In the genomic region with DNA sequence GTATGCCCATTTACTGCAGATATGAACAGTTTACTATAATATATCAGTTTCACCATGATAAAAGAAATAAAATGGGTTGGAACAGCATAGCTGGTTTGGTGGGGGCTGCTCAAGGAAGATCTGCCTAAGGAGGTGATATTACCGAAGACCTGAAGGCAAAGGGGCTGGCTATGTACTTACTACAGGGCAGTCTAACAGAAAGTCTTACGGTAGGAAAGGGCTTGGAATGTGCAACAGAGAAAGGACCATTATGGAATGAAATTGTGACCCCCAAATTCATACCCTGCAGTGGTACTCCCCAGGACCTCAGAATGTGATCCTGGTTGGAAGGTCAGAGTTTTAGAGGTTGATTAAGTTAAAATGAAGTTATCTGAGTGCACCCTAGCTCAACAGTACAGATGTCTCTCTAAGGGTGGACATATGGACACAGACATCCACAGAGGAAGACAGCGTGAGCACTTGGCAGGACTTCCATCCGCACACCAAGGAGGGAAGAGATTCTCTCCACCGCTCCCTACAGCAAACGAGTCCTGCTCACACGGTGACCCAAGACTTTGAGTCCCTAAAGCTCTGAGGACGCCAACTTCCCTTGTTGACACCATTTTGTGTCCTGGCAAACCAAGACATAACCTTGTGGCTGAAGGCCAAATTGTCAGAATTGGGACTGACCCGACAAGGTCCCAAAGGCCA, we compare ENCODE assay signal across 25 mouse cellular contexts. TPM values are rescaled to one million over a fixed set of nuclear protein-coding genes. Genes with fewer than 3 reads are reported as not detected.
A peak's percentile ranks its signal among the peaks of the same experiment; 100 is the strongest.
DNase-seq lines count a peak whose midpoint lies in the region; ATAC-seq lines count a peak whose summit lies in the region.
"Had no signal": no experiment of that assay in that cellular context is flagged by ENCODE, and none has a peak within 500 bp of the region (broad histone marks: within the 10 kb centered on the region; RNA-seq: fewer than 3 reads in every experiment).

No protein-coding gene starts in this region.

- H3K27me3 ChIP-seq in heart, embryonic 12.5 days (replicated peaks): no peaks in the 10 kb centered on the region
- H3K27me3 ChIP-seq: forebrain, embryonic 15.5 days; hindbrain, embryonic 13.5 days; neural tube, embryonic 15.5 days had no signal

- H3K4me3 ChIP-seq in heart, embryonic 12.5 days: no peak overlapping the region
- H3K4me3 ChIP-seq: forebrain, embryonic 15.5 days; heart, adult 2 months; hindbrain, embryonic 13.5 days; midbrain, embryonic 10.5 days; neural tube, embryonic 15.5 days had no signal

- 90% methylated on average over 9 of the region's 9 CpGs for WGBS in heart, embryonic 12.5 days

- H3K9ac ChIP-seq in heart, embryonic 12.5 days: no peak overlapping the region
- H3K9ac ChIP-seq: forebrain, embryonic 15.5 days; hindbrain, embryonic 13.5 days; liver, postnatal 0 days; neural tube, embryonic 15.5 days had no signal

- H3K4me2 ChIP-seq in heart, embryonic 12.5 days: no peak overlapping the region
- H3K4me2 ChIP-seq: forebrain, embryonic 15.5 days; hindbrain, embryonic 13.5 days; liver, embryonic 11.5 days; neural tube, embryonic 15.5 days had no signal

- H3K4me1 ChIP-seq in heart, embryonic 12.5 days (replicated peaks): peaks cover 28% of the 10 kb centered on the region
- H3K4me1 ChIP-seq: midbrain, embryonic 10.5 days had no signal

- H3K27ac ChIP-seq in heart, embryonic 12.5 days (ENCODE audit: poor library complexity, severe bottlenecking): peak overlapping the region; percentile 81
- H3K27ac ChIP-seq: heart, adult 2 months; midbrain, embryonic 10.5 days; stomach, postnatal 0 days had no signal

- intact Hi-C loops in heart, postnatal 25 days (cut with DNase I): no loop called here

- DNase-seq in adrenal gland, postnatal 10 days: peak; percentile 41
- DNase-seq in adrenal gland, postnatal 14 days: no peak
- DNase-seq in heart, postnatal 25 days (ENCODE audit: low spot score): no peak
- DNase-seq in brain, adult 2 months (ENCODE audit: low read depth, low spot score): peak; percentile 83
- DNase-seq in cerebellum, adult 9-10 months: peak; percentile 73
- no peak for DNase-seq in spleen, postnatal 36 days (ENCODE audit: low spot score in 2 of 2)
- DNase-seq in spleen, postnatal 14 days (ENCODE audit: low spot score in 2 of 2): no peak
- DNase-seq: adrenal gland, postnatal 25 days; embryo, embryonic 11 days; gastrocnemius, postnatal 14 days; heart, adult 2 months; kidney, adult 2 months; liver, postnatal 0 days had no signal

- no peak for ATAC-seq in heart, embryonic 12.5 days (ENCODE audit: insufficient number of reproducible peaks, low FRiP score)
- ATAC-seq: forebrain, embryonic 15.5 days; liver, postnatal 0 days had no signal

- H3K36me3 ChIP-seq in heart, embryonic 12.5 days: no peaks in the 10 kb centered on the region
- H3K36me3 ChIP-seq: forebrain, embryonic 15.5 days; midbrain, embryonic 10.5 days had no signal

- no peaks in the 10 kb centered on the region for H3K9me3 ChIP-seq in heart, embryonic 12.5 days (replicated peaks)
- H3K9me3 ChIP-seq: forebrain, embryonic 15.5 days; hindbrain, embryonic 13.5 days; midbrain, embryonic 10.5 days; neural tube, embryonic 15.5 days had no signal

RNA-seq across cellular contexts. Expression of gene A930018P22Rik, which starts 53.1 kb away (rescaled TPM):
- total RNA-seq in adrenal gland, postnatal 10 days (2021): 1 to 10 TPM; 1.7 to 2.0 TPM
- total RNA-seq in adrenal gland, postnatal 14 days (2021): 1.1 and 2.4 TPM in 2 replicates
- polyA plus RNA-seq in heart, embryonic 12.5 days (2016; fragmentation: Nextera tagmentation; extraction: Ambion mirVana): 0.36 and 0.55 TPM in 2 replicates
- total RNA-seq in heart, postnatal 25 days (2021): under 1 TPM; 0.42 to 0.56 TPM
- total RNA-seq: layer of hippocampus, postnatal 14 days had no signal
- polyA plus RNA-seq: forebrain, embryonic 15.5 days; heart, adult 2 months; hindbrain, embryonic 13.5 days; intestine, embryonic 14.5 days; large intestine, adult 2 months; limb, embryonic 11.5 days; liver, embryonic 11.5 days; neural tube, embryonic 15.5 days; thymus, postnatal 0 days had no signal

Comparison
In these comparisons a context has a peak if more than half of its experiments do, and no peak if none do; other contexts are left out.
1. DNase-seq: peak in adrenal gland, postnatal 10 days (single experiment), brain, adult 2 months (single experiment) and cerebellum, adult 9-10 months (single experiment); none in adrenal gland, postnatal 14 days (single experiment), heart, postnatal 25 days (single experiment), spleen, postnatal 36 days (0 of 2) and spleen, postnatal 14 days (0 of 2).